Mouse (Mus musculus) embryonic facial prominence, embryonic 13.5 days (tissue): Measurements from ENCODE around the gene Tmem199. TPM values are rescaled to one million over a fixed set of nuclear protein-coding genes. Genes with fewer than 3 reads are reported as not detected.
A peak's percentile ranks its signal among the peaks of the same experiment; 100 is the strongest.
"Not testable (repeated sequence)": the region's sequence is repeated elsewhere in the genome, so short reads cannot be mapped to it uniquely, and the experiment has no call there.

ENCODE experiments used
- ATAC-seq: fragments of 200-750 bp; cut with Nextera tagmentation; 2 replicates; pipeline ENCODE4 v1.8.0; 2017; ENCODE audit warnings: low read depth; ENCODE audit not compliant: insufficient number of reproducible peaks, insufficient read depth, low FRiP score, low TSS enrichment
- H3K27ac ChIP-seq: fragments of 300-500 bp; sonication (generic); 2 replicates; pipeline ENCODE4 v1.5.1; 2015; ENCODE audit warnings: moderate library complexity, mild to moderate bottlenecking, inconsistent platforms
- H3K27me3 ChIP-seq: fragments of 300-500 bp; sonication (generic); 2 replicates; pipeline ENCODE4 v1.6.1; 2015; ENCODE audit warnings: mild to moderate bottlenecking, inconsistent platforms
- H3K36me3 ChIP-seq: fragments of 300-500 bp; sonication (generic); 2 replicates; pipeline ENCODE4 v1.6.1; 2015; ENCODE audit warnings: mild to moderate bottlenecking, inconsistent platforms
- H3K4me1 ChIP-seq: fragments of 300-500 bp; sonication (generic); 2 replicates; pipeline ENCODE4 v1.6.1; 2015; ENCODE audit warnings: inconsistent platforms
- H3K4me2 ChIP-seq: fragments of 300-500 bp; sonication (generic); 2 replicates; pipeline ENCODE4 v1.6.1; 2015; ENCODE audit warnings: moderate library complexity, mild to moderate bottlenecking, inconsistent platforms
- H3K4me3 ChIP-seq: fragments of 300-500 bp; sonication (generic); 2 replicates; pipeline ENCODE4 v1.5.1; 2015; ENCODE audit warnings: mild to moderate bottlenecking, inconsistent platforms
- H3K9ac ChIP-seq: fragments of 300-500 bp; sonication (generic); 2 replicates; pipeline ENCODE4 v1.6.1; 2015; ENCODE audit warnings: mild to moderate bottlenecking, inconsistent platforms
- H3K9me3 ChIP-seq: fragments of 300-500 bp; sonication (generic); 2 replicates; pipeline ENCODE4 v1.6.1; 2016; ENCODE audit warnings: inconsistent platforms
- WGBS: fragments of 180-500 bp; shearing (Covaris S2); methylation state at CpG from one replicate; pipeline ENCODE4 v1.1.7; 2015; ENCODE audit warnings: mixed read lengths; 5-methylcytosine and 5-hydroxymethylcytosine counted together
- polyA plus RNA-seq: library from polyadenylated mRNA; unstranded; fragments of >200 nt; fragmentation: Nextera tagmentation; extraction: Ambion mirVana; gene quantifications from 2 replicates; pipeline ENCODE4 v1.2.1, GENCODE M21; 2015

Gene Tmem199
- polyA plus RNA-seq, 1 experiment from 2014 or later: 46.6 TPM

DNA sequence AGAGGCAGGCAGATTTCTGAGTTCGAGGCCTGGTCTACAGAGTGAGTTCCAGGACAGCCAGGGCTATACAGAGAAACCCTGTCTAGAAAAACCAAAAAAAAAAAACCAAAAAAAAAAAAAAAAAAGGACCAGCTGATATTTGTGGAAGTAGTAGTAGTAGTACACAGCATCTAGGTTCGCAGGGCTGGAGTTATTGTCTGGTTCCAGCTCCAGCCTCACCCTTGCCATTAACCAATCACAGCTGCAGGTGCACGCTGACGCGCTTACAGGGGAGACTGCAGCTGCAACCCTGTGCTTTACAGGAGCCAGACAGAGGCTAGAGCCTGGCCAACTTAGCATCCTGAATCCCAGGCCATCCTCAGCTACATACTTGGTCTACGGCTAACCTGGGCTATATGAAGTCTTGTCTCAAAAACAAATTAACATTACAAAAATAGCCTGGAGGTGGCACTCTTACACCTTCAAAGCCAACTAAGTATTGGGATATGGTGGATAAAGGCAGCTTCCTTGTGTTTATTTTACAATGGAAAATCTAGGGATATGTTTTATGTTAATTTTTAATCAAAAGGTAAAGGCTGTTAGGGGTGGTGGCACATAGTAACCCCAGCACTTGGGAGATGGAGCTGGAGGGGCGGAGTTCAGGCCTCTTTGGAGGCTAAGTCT, 32.6 kb upstream of the Tmem199 start:
- no peak overlapping the region for H3K9ac ChIP-seq
- H3K27me3 ChIP-seq: no peaks in the 10 kb centered on the region
- H3K9me3 ChIP-seq: no peaks in the 10 kb centered on the region
- no peak overlapping the region for H3K4me3 ChIP-seq
- H3K4me2 ChIP-seq: no peak overlapping the region
- 95% methylated on average over 7 of the region's 7 CpGs for WGBS
- peaks cover 49% of the 10 kb centered on the region for H3K36me3 ChIP-seq
- ATAC-seq: no peak
- peaks cover 13% of the 10 kb centered on the region for H3K4me1 ChIP-seq
- H3K27ac ChIP-seq: no peak overlapping the region

DNA sequence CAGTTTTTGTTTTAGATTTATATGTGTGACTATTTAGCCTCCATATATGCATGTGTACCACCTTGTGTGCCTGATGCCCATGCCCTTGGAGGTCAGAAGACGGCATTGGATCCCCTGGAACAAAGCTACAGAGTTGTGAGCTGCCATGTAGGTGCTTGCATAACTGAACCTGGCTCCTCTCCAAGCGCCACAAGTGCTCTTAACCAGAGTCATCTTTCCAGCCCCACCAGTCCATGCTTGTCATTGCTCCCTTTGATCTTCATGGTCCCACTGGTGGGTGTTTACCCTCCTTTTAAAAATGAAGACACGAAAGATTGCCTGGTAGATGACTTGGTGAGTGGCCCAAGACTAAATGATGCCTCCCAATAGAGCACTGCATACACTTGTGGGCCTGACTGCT, 28.4 kb upstream of the Tmem199 start:
- H3K9me3 ChIP-seq: no peaks in the 10 kb centered on the region
- peaks cover 16% of the 10 kb centered on the region for H3K4me1 ChIP-seq
- H3K27ac ChIP-seq: no peak overlapping the region
- no peak overlapping the region for H3K4me2 ChIP-seq
- no peaks in the 10 kb centered on the region for H3K27me3 ChIP-seq
- WGBS: 80% methylated on average over 3 of the region's 3 CpGs
- ATAC-seq: no peak
- no peak overlapping the region for H3K9ac ChIP-seq
- peaks cover 59% of the 10 kb centered on the region for H3K36me3 ChIP-seq
- H3K4me3 ChIP-seq: no peak overlapping the region

DNA sequence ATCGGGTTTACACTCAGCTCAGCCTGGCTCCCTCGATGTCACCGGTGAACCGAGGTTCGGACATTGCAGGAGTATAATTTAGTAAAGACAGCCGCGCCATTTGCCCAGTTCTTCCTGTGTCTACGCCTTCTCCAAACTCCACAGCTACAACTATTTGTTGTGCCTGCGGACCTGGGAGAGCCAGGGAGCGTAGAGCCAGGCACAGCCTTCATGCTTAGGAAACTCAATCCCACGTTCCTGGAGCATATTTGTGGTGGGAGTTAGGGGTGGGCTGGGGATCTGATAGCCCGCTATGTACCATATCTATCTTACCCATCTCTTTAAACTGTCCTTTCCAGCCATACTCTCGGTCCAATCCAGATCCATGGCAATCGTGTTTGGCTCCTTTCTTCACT, 24.7 kb upstream of the Tmem199 start:
- Histone ChIP-seq H3K27me3 (no peaks in the 10 kb centered on the region), H3K9ac (peak overlapping the region; percentile 89), H3K4me1 (peaks cover 27% of the 10 kb centered on the region), H3K36me3 (peaks cover 31% of the 10 kb centered on the region), H3K9me3 (no peaks in the 10 kb centered on the region), H3K4me3 (peak overlapping the region; percentile 86), H3K4me2 (peak overlapping the region; percentile 86), H3K27ac (peak overlapping the region; percentile 96)
- WGBS: 3% methylated on average over 14 of the region's 14 CpGs
- ATAC-seq: 0 out of 2 replicates have a peak, but pooled peaks have one; percentile 0

DNA sequence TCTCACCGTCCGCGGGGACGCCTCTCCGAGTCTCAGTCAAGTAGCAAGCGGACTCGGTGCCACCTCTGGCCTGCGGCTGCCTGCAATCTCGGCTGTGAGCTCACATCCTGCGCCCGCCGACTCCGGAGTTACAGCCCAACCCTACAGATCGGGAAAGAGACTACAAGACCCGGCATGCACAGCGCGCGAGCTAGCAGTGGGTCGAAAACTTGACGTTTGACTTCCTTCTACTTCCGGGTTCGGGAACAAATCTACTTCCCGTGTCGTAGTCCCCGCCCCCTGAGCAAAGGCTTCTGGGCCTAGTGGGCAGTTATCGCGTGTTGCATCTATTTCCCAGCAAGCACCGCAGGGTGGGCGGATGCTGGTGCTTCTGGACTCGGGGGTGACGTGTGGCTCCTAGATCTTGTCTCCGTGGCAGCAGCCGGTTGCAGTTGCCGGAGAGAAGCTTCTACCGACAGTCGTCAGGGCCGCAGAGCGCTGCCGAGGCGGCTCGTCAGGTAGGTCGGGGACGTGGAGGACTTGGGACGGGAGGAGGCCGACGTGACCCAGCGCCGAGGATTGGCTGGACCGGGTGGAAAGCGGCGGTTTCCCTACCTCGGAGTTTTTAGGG, 24.2 kb upstream of the Tmem199 start, which contains the start of the genes Tnfaip1 and Ift20:
Tnfaip1 (minus strand) TSS at position 253 of the 610 bp plus-strand sequence.
Ift20 (plus strand) TSS at position 282 of the 610 bp plus-strand sequence.
- peaks cover 27% of the 10 kb centered on the region for H3K4me1 ChIP-seq
- H3K4me2 ChIP-seq: peak within 1 kb of the TSS; percentile 86
- under 1% methylated on average over 52 of the region's 52 CpGs for WGBS
- H3K27ac ChIP-seq: peak within 1 kb of the TSS; percentile 96
- H3K9me3 ChIP-seq: no peaks in the 10 kb centered on the region
- no peaks in the 10 kb centered on the region for H3K27me3 ChIP-seq
- H3K9ac ChIP-seq: peak within 1 kb of the TSS; percentile 89
- ATAC-seq: peak; percentile 97
- H3K4me3 ChIP-seq: peak within 1 kb of the TSS; percentile 86
- H3K36me3 ChIP-seq: peaks cover 29% of the 10 kb centered on the region

DNA sequence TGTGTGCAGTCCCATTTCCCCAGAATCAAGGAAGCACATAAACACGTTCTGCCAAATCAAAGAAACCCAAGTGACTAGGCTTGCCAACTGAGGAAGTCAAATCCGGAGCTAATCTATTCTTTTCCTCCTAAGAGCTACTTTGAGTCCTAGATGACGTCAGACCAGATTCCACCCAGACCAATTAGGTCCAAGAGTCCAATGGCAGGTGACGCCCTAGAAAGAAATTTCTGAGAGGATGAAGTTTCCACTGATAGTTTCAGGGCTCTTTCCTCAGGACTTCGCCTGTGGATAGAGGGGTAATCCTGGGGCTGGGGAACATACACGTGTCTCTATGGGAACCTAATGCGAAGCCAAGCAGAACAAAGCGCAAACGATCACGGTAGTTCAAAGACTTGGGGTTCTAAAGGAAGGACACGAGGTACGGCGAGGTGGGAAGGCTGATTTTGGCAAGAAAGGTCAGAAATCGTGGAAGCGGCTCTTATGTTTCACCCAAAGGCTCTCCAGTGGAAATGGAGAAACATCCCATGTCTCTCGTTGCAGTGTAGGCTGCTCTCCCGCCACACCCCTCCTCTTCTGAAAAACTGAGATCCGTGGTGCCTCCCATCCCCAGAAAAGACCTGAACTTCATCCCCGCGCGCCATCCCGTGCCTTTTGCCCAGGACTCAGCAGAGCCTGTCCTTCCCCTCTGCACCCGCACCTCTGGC, 23.6 kb upstream of the Tmem199 start:
- Histone ChIP-seq H3K27me3 (no peaks in the 10 kb centered on the region), H3K27ac (peak overlapping the region; percentile 96), H3K4me2 (peak overlapping the region; percentile 86), H3K9ac (peak overlapping the region; percentile 86), H3K9me3 (no peaks in the 10 kb centered on the region), H3K4me1 (peaks cover 27% of the 10 kb centered on the region), H3K36me3 (peaks cover 29% of the 10 kb centered on the region), H3K4me3 (peak overlapping the region; percentile 86)
- no peak; the same call in 1 of the 2 replicates for ATAC-seq
- WGBS: under 1% methylated on average over 23 of the region's 23 CpGs

DNA sequence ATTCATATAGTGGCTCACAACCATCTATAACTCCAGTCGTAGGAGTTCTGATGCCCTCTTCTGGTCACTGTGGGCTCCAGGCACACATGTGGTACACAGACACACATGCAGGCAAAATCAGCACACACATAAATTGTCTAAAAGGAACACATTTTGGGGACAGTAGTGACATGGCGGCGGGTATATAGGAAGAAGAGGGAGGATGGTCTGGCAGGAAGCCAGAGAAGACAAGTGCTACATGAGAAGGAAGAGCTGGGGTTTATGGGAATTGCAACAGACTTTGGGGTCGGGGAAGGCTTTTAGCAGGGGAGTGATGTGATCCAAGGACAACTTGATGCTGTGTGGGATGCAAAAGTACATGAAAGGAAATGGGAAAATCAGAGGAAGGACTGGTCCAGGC, 22.5 kb upstream of the Tmem199 start:
- Histone ChIP-seq H3K4me2 (peak overlapping the region; percentile 86), H3K4me3 (peak overlapping the region; percentile 86), H3K27me3 (no peaks in the 10 kb centered on the region), H3K9me3 (no peaks in the 10 kb centered on the region), H3K9ac (no peak overlapping the region), H3K4me1 (peaks cover 27% of the 10 kb centered on the region), H3K36me3 (peaks cover 31% of the 10 kb centered on the region), H3K27ac (no peak overlapping the region)
- ATAC-seq: no peak
- 85% methylated on average over 4 of the region's 4 CpGs for WGBS

DNA sequence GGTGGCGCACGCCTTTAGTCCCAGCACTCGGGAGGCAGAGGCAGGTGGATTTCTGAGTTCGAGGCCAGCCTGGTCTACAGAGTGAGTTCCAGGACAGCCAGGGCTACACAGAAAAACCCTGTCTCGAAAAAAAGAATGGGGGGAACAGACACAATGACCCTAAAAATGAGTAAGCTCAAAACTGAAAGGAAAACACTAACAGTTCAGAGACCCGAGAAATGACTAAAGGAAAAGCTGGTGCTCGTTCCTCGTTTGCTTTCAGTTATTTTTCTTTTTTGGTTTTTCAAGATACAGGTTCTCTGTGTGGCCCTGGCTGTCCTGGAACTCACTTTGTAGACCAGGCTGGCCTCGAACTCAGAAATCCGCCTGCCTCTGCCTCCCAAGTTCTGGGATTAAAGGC, 19.5 kb upstream of the Tmem199 start:
- not testable (repeated sequence) for H3K9ac ChIP-seq, H3K4me3 ChIP-seq, ATAC-seq, H3K27me3 ChIP-seq, H3K4me2 ChIP-seq, H3K27ac ChIP-seq, H3K9me3 ChIP-seq
- Histone ChIP-seq H3K4me1 (peaks cover 11% of the 10 kb centered on the region), H3K36me3 (peaks cover 47% of the 10 kb centered on the region)
- WGBS: 94% methylated on average over 10 of the region's 10 CpGs

DNA sequence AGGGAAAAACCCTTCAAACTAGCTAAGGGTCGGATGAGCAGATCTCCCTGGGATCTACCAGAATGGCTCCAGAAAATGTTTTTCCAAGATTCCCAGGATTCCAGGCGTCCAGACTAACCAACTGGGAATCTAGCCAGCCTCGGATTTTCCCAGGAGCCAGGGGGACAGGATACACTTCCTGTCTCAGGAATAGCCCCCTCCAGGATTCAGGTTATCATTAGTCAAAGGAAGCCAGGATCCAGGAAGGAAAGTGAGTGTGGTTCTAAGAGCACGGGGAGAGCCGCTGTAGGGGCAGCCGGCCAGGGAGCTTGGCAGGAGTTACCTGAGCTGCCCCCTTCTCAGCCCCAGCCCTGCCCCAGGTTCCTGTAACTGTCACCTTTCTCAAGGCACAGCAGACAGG, 19.1 kb upstream of the Tmem199 start:
- H3K27ac ChIP-seq: 0 out of 2 replicates have a peak overlapping the region, but pooled peaks have one; percentile 22
- peaks cover 11% of the 10 kb centered on the region for H3K4me1 ChIP-seq
- H3K9me3 ChIP-seq: no peaks in the 10 kb centered on the region
- WGBS: 64% methylated on average over 6 of the region's 6 CpGs
- no peak for ATAC-seq
- no peaks in the 10 kb centered on the region for H3K27me3 ChIP-seq
- H3K9ac ChIP-seq: no peak overlapping the region
- no peak overlapping the region for H3K4me2 ChIP-seq
- no peak overlapping the region for H3K4me3 ChIP-seq
- peaks cover 52% of the 10 kb centered on the region for H3K36me3 ChIP-seq

DNA sequence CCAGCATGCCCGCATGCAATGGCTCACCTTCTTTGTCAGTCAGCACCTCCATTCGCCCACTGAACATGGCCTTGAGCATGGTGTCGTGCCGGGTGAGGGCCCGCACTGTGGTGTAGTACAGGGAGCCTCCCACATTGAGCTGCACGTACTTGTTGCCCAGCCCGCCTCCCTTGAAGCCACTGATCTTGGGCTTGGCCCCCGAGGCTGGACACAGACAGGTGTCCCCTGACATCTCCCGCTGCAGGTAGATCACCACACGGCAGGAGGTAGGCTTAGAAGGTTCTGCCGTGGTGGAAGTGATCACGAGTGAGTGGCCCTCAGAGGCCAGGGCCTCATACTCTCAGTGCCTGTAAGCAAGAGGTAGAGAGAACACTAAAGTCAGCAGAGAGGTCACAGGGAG, 18.0 kb upstream of the Tmem199 start:
- 88% methylated on average over 12 of the region's 12 CpGs for WGBS
- no peak for ATAC-seq
- no peak overlapping the region for H3K9ac ChIP-seq
- H3K27ac ChIP-seq: no peak overlapping the region
- no peaks in the 10 kb centered on the region for H3K27me3 ChIP-seq
- no peak overlapping the region for H3K4me2 ChIP-seq
- peaks cover 62% of the 10 kb centered on the region for H3K36me3 ChIP-seq
- H3K4me1 ChIP-seq: peaks cover 8% of the 10 kb centered on the region
- H3K4me3 ChIP-seq: no peak overlapping the region
- no peaks in the 10 kb centered on the region for H3K9me3 ChIP-seq

DNA sequence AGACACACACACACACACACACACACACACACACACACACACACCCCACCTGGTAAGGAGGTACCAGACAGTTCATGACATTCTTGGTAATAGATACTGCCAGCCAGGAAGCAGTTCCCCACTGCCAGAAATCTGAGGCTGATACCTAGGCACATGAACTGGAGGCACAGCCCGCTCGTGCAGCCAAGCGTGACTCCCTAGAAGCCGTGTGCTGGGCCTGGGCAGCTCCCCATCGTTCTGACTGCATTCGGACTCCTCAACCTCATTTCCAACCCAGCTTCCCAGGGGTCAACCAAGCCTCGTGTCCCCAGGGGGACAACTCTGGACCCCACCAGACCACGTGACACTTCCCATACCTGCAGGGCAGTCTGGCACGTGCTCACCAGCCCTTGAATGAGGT, 16.7 kb upstream of the Tmem199 start:
- peaks cover 75% of the 10 kb centered on the region for H3K36me3 ChIP-seq

DNA sequence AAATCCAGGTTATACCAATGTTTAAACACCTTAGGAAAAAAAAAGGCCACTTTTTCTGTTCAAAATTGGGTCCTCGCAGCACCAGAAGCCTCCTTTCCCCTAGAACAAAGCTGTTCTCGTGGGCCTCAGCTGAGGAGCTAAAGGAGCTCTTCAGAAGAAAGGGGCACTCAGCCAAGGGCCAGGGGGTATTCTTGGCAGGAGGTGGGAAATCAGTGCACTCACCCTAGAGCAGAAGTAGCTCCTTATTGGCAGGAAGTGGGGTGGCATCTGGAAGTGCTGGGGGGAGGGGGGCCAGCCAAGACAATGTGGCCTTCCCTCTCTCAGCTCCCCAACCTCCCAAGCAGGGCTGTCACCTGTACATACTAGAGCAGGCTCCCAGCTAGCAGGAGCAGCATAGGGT, 12.9 kb upstream of the Tmem199 start:
- H3K4me2 ChIP-seq: no peak overlapping the region
- no peak for ATAC-seq
- H3K36me3 ChIP-seq: peaks cover 99% of the 10 kb centered on the region
- H3K9ac ChIP-seq: no peak overlapping the region
- 82% methylated on average over 2 of the region's 2 CpGs for WGBS
- no peaks in the 10 kb centered on the region for H3K27me3 ChIP-seq
- no peak overlapping the region for H3K4me3 ChIP-seq
- H3K4me1 ChIP-seq: no peaks in the 10 kb centered on the region
- H3K27ac ChIP-seq: no peak overlapping the region
- no peaks in the 10 kb centered on the region for H3K9me3 ChIP-seq

More for the DNA sequence above, 16.7 kb upstream of the Tmem199 start:
- H3K9me3 ChIP-seq: no peaks in the 10 kb centered on the region
- H3K4me1 ChIP-seq: no peaks in the 10 kb centered on the region
- H3K27me3 ChIP-seq: no peaks in the 10 kb centered on the region
- no peak overlapping the region for H3K4me2 ChIP-seq
- H3K9ac ChIP-seq: no peak overlapping the region
- no peak overlapping the region for H3K4me3 ChIP-seq
- 88% methylated on average over 9 of the region's 9 CpGs for WGBS
- no peak for ATAC-seq
- H3K27ac ChIP-seq: no peak overlapping the region
